Mouse (Mus musculus) kidney, adult 9 months (tissue): ENCODE results near the gene Mllt3.

Experiments
- DNase-seq: peaks from one replicate; pipeline ENCODE4 v3.0.0; 2022

The Mllt3 gene

DNA sequence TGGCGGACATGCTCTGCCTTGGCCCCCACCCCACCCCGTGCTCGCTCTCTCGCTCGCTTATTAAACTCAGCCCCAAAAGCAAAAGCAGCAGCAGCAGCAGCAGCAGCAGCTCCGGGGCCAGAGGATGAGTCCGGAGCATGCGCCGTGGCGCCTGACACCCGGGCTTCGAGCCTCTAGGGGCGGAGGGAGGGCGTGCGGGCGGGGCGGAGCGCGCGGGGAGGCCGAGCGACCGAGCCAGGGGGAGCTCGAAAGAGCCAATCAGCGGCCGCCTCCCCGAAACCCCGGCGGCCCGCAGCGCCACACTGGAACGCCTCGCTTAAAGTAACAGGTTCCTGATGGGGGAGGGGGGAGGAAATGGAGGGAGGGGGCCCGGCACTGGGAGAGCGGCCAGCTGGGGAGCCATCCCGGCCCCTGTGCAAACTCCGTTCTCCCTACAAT, at the start of gene Mllt3:
Gene Mllt3 (minus strand): TSS at position 149 of the 438 bp plus-strand sequence.
- peak; percentile 95 for DNase-seq

GRCm38 (mm10) chr4:88082381-88082780, 49.2 kb upstream of the Mllt3 start:
- DNase-seq: no peak

DNA sequence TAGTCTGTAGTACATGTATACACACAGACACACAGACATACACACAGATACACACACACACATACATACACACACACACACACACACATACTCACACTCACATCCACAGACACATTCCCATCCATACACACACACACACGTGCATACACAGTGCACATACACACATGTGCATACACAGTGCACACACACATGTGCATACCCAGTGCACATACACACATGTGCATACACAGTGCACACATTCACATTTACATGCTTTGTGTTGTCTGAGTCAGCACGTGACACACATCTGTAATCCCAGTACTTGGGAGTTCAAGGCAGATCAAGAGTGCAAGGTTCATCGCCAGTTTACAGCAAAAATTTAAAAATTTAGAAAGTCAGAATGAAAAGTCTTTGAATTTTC, 48.7 kb upstream of the Mllt3 start:
- no peak for DNase-seq

- DNase-seq: no peak
Observed at GRCm38 (mm10) chr4:88081417-88081816, 48.3 kb upstream of the Mllt3 start.

DNA sequence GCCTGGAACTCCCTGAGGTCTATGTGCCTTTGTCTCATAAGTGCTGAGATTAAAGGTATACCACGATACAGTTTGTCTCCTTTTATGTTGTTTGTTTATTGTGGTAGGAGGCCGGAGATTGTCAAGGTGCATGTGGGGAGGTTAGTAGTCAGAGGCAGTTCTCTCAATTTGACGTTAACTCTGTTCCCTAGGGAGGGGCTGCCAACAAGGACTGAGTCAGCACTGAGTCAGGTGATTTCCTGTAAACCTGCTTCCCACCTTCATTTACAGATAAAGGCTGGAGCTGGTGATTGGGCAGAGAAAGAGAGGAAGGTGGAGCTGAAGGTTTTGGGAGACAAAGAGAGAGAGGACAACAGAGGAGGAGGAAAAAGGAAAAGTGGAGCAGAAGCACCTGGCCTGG, 45.8 kb upstream of the Mllt3 start:
- no peak for DNase-seq

- no peak for DNase-seq
Observed at GRCm38 (mm10) chr4:88075388-88075787, 42.2 kb upstream of the Mllt3 start.

- no peak for DNase-seq
Observed at GRCm38 (mm10) chr4:88046280-88046679, 13.1 kb upstream of the Mllt3 start.

DNA sequence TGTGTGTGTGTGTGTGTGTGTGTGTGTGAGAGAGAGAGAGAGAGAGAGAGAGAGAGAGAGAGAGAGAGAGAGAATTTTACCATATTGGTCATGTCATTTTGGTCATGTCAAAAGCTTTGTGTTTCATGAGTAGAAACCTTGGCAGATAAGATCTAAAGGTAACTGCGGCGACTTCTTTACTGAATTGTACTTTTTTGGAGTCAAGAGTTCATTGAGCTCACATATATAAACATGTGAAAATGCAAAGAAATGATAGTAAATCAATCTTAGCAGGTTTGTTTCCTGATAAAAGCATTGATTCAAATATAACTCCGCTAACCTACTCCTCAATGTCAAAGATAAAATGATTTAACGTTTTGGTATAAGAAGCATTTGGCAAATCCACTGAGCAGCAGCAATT, 12.0 kb upstream of the Mllt3 start:
- no peak for DNase-seq

- peak; percentile 68 for DNase-seq
Observed at GRCm38 (mm10) chr4:88035361-88035760, 2.2 kb upstream of the Mllt3 start.

DNA sequence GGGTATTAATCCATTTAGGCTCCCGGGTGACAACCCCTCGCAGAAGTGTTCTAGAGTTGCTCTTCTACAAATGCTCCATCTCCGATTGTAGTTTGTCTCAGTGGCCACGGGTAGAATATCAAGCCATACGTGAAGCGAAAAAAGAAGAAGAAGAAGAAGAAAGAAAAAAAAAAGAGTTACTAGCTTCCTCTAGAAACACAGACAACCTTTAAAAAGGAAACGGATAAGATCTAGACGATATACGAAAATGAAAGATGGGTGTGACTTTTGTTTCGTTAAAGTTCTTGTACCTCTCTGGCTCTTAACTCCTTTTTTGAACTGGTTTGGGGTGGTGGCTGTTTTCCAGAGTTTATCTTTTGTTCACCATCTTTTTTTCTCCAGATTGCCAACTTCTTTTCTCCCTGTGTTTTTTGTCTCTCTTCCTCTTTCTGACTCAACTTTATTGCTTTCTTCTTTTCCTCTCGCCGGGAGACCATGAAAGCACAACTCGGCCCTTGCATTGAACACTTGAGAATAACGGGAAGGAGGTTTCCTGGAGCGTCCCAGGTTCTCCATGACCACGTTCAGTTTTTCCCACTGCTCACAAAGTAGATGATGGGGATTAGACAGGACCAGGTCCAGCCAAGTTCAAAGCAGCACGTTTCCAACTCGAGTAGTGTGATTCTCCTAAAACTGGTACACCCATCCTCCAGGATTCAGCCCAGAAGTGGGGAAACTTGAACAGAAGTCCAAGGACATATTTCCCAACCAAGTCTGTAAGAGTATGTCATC, 1.4 kb upstream of the Mllt3 start:
- DNase-seq: peak; percentile 9

DNA sequence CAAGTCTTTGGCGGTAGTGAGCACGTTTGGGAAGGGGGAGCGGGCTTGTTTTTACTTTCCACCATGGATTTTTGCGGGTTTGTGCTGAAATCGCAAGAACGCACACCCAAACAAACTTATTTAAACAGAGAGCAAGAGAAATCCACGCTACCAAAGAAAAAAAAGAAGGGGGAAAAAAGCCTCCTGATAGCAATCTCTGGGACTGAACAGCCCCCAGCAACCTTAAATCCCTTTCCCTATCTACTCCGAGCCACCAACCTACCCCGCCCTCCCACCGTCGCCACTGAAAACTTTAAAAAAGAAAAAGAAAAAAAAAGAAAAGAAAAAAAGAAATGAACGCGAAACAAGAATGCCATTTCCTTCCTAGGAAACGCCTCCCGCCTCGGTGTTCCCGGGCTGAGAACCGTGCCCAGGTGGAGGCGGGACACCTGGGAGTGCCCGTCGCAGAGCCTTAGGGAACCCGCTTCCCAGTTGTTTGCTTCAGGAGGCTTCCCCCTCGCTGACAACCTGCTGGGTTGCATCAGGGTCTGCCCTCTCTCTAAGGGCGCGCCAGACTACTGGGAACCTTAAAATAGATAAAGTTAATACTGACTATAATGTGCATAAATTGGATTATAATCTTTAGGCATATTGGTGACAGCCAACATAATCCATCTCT, 694 bp upstream of the Mllt3 start:
- DNase-seq: peak; percentile 29

GRCm38 (mm10) chr4:88032151-88033098, 739 bp downstream of the Mllt3 start:
- DNase-seq: peak; percentile 23

- peak; percentile 25 for DNase-seq
Observed at GRCm38 (mm10) chr4:88031211-88032150, 1.7 kb downstream of the Mllt3 start.

GRCm38 (mm10) chr4:88023567-88023966, 9.6 kb downstream of the Mllt3 start:
- no peak for DNase-seq

DNA sequence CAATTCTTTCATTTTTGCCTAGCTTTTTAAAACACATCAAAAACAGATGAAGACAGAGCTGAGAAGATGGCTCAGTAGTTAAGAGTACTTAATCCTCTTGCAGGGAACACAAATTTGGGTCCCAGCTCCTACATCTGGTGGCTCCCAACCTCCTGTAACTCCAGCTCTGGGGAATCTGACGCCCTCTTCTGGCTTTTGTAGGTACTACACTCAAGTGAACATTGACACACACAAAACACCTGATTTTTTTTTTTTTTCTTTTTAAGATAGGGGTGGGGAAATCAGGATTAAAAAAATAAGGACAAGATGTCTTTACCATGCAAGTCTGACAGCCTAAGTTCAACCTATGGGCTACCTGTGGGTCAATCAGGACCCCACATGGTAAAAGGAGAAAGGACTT, 10.5 kb downstream of the Mllt3 start:
- peak; percentile 11 for DNase-seq

DNA sequence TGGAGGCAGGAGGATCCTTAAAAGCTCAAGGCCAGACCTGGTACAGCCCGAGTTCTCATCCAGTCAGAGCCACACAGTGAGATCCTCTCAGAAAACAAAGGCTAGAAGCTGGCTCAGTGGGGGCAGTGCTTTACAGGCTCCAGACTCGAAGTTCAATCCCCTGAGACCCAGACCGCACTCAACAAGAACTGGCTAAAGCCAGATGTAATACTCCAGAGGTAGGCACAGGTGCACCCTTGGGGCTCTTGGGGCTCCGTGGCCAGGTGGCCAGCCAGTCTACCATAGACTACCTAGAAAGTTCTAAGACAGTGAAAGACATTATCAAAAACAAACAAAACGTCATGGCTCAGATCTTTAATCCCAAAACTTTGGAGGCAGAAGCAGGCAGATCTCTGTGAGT, 12.7 kb downstream of the Mllt3 start:
- no peak for DNase-seq

DNA sequence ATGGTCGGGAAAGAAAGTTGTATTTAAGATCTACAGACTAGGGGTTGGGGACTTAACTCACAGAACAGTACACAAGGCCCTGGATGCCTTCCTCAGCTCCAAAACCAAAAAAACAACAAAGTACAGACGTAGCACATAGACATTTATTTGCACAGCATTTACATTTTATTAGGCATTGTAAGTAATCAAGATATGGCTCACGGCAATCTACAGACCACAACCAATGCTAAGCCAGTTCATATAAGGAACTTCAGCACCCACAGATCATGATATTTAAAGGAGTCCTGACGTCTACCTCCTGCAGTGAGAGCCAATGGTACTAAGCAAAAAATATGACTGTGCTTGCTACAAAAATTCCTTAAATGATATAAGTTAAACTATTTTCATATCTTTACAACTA, 13.5 kb downstream of the Mllt3 start:
- no peak for DNase-seq

- DNase-seq: peak; percentile 64
Observed at GRCm38 (mm10) chr4:88017452-88018350, 15.5 kb downstream of the Mllt3 start.

DNA sequence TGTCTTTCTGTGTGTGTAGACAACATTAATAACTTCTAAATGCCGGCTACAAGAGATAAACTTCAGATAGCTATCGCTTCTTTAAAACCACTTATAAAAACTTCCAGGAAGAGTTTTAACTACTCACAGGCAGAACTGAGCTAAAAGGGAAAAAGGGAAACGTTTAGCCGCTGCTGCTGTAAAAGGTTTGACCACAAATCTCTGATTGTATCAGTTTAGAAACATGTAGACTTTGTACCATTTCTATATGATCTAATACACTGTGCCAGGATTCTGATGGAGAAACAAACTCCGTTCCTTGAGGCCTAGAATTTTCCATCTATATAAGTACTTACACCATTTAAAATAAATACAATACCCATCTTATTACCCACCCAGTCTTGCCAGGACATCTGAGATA, 17.4 kb downstream of the Mllt3 start:
- DNase-seq: no peak

DNA sequence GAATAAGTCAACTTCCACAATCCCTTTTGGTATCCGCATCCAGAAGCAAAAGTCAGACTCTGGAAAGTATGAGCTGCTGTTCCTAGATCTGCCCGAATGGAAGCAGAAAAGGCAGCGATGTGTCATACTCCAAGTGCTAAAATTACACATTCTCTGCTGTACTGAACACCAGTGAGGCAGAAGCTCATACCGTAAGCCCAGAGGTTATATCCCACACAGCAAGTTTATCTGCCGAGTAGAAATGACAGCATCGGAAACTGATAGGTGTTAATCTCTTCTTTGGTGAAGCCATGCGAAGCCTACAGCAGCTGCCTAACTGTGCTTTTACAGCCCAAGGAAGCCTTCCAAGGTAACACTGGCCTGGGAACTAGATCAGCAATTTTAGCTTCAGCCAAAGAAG, 17.9 kb downstream of the Mllt3 start:
- DNase-seq: no peak

DNA sequence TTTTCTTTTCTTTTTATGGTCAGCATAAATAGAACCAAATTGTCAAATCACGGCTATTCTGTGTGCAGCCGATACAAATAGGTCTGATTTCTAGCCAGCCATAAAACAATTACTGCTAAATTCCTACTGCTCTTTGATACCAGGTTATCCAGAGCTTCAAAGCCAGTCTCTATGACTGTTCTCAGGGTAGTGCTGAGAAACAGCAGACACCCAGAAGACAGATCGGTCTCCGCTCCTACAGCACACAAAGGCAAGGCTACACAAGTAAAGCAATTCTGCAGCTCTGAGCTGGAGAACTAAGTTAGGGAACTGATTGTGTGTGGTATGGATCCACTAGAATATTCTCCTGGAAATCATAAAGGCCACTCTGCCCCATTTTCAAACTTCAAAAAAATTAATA, 20.4 kb downstream of the Mllt3 start:
- DNase-seq: no peak
